Mouse (Mus musculus) CD8-positive naive resting alpha-beta T cell, adult 57 days (primary cell): ENCODE measurements around the gene Zfp771. TPM values are rescaled to one million over a fixed set of nuclear protein-coding genes. Genes with fewer than 3 reads are reported as not detected.

Source experiments
- total RNA-seq: library from RNA; stranded (reverse); gene quantifications from one replicate; pipeline ENCODE4 v1.2.4, GENCODE M21; 2023

Gene Zfp771
- total RNA-seq = 15.3 TPM

GRCm38 (mm10) chr7:127243870-127244657 is at the start of gene Zfp771:
Zfp771 (plus strand) TSS chr7:127244274.

GRCm38 (mm10) chr7:127195544-127196295 is 48.4 kb upstream of the Zfp771 start, which contains the start of gene Cd2bp2:
Cd2bp2 (minus strand) TSS chr7:127196050.

GRCm38 (mm10) chr7:127208295-127208552 is 35.9 kb upstream of the Zfp771 start, which contains the start of gene Tbc1d10b:
Tbc1d10b (minus strand) TSS chr7:127208468.

GRCm38 (mm10) chr7:127208553-127209438 is 35.3 kb upstream of the Zfp771 start, which contains the start of gene Mylpf:
Mylpf (plus strand) TSS chr7:127208890.

GRCm38 (mm10) chr7:127232622-127233367 is 11.3 kb upstream of the Zfp771 start, which contains the start of the genes Zfp553 and Sept1:
Zfp553 (plus strand) TSS chr7:127233061.
Sept1 (minus strand) TSS chr7:127233130.

GRCm38 (mm10) chr7:127260309-127261111 is 16.4 kb downstream of the Zfp771 start, which contains the start of gene Dctpp1:
Dctpp1 (minus strand) TSS chr7:127260709.

GRCm38 (mm10) chr7:127273925-127274789 is 30.1 kb downstream of the Zfp771 start, which contains the start of gene Sephs2:
Sephs2 (minus strand) TSS chr7:127274055.

GRCm38 (mm10) chr7:127296098-127296497 is 52.0 kb downstream of the Zfp771 start, which contains the start of gene Itgal:
Itgal (plus strand) TSS chr7:127296260.

Other genes starting within 250 kb of the Zfp771 start
- gene Mvp, start 229.7 kb upstream of the Zfp771 start, total RNA-seq = 25.6 TPM
- gene Pagr1b, start 227.8 kb upstream of the Zfp771 start, total RNA-seq = not detected
- gene Pagr1a, start 226.9 kb upstream of the Zfp771 start, total RNA-seq = 3.0 TPM
- 43.4 TPM for gene Gm42742, start 223.2 kb upstream of the Zfp771 start, total RNA-seq
- gene Prrt2, start 223.1 kb upstream of the Zfp771 start, total RNA-seq = 2.1 TPM
- 202 TPM for gene Maz, start 217.2 kb upstream of the Zfp771 start, total RNA-seq
- gene Kif22, start 201.8 kb upstream of the Zfp771 start, total RNA-seq = 2.7 TPM
- 4.4 TPM for gene Zg16, start 156.9 kb upstream of the Zfp771 start, total RNA-seq
- 73.9 TPM for gene AI467606, start 152.9 kb upstream of the Zfp771 start, total RNA-seq
- gene Qprt, start 122.0 kb upstream of the Zfp771 start, total RNA-seq = 37.4 TPM
- gene Spn, start 106.5 kb upstream of the Zfp771 start, total RNA-seq = 313 TPM
- 70.5 TPM for gene Cd2bp2, start 48.2 kb upstream of the Zfp771 start, total RNA-seq
- gene Tbc1d10b, start 35.8 kb upstream of the Zfp771 start, total RNA-seq = 51.7 TPM
- 24.1 TPM for gene Mylpf, start 35.4 kb upstream of the Zfp771 start, total RNA-seq
- gene Zfp553, start 11.2 kb upstream of the Zfp771 start, total RNA-seq = 9.8 TPM
- 581 TPM for gene Sept1, start 11.1 kb upstream of the Zfp771 start, total RNA-seq
- 20.0 TPM for gene Dctpp1, start 16.4 kb downstream of the Zfp771 start, total RNA-seq
- 27.3 TPM for gene Sephs2, start 29.8 kb downstream of the Zfp771 start, total RNA-seq
- gene Itgal, start 52.0 kb downstream of the Zfp771 start, total RNA-seq = 187 TPM
- not detected for gene Zfp768, start 101.3 kb downstream of the Zfp771 start, total RNA-seq
- 21.9 TPM for gene Zfp747, start 131.8 kb downstream of the Zfp771 start, total RNA-seq
- gene 9130019O22Rik, start 142.9 kb downstream of the Zfp771 start, total RNA-seq = 3.9 TPM
- gene E430018J23Rik, start 149.4 kb downstream of the Zfp771 start, total RNA-seq = 9.9 TPM
- 10.4 TPM for gene Zfp764, start 162.5 kb downstream of the Zfp771 start, total RNA-seq
- gene Zfp688, start 177.8 kb downstream of the Zfp771 start, total RNA-seq = 16.1 TPM
- gene Zfp689, start 204.9 kb downstream of the Zfp771 start, total RNA-seq = 6.5 TPM
- 102 TPM for gene Prr14, start 215.3 kb downstream of the Zfp771 start, total RNA-seq
- gene Fbrs, start 234.9 kb downstream of the Zfp771 start, total RNA-seq = 191 TPM